Comparison of ENCODE assay signal across 28 mouse cellular contexts in genomic region chr1:126868372-126868771, GRCm38 (mm10). TPM values are rescaled to one million over a fixed set of nuclear protein-coding genes. Genes with fewer than 3 reads are reported as not detected.
"Had no signal": no experiment of that assay in that cellular context is flagged by ENCODE, and none has a peak within 500 bp of the region (broad histone marks: within the 10 kb centered on the region; RNA-seq: fewer than 3 reads in every experiment).

No protein-coding gene starts in this region.

- H3K9me3 ChIP-seq: embryonic facial prominence, embryonic 10.5 days; embryonic facial prominence, embryonic 12.5 days; embryonic facial prominence, embryonic 13.5 days; embryonic facial prominence, embryonic 15.5 days; forebrain, embryonic 10.5 days; forebrain, embryonic 12.5 days; forebrain, embryonic 13.5 days; forebrain, embryonic 15.5 days had no signal

- ATAC-seq: forebrain, embryonic 13.5 days; forebrain, embryonic 14.5 days; forebrain, embryonic 15.5 days; forebrain, embryonic 16.5 days; forebrain, postnatal 0 days had no signal

- DNase-seq: cerebellum, adult 18-20 months; cerebellum, adult 2 months; cerebellum, adult 8-10 months; cerebellum, adult 9-10 months; cerebellum, adult 9-11 months; cerebellum, postnatal 10 days; cerebellum, postnatal 14 days; cerebellum, postnatal 25 days; cerebellum, postnatal 36 days; embryo, embryonic 11 days; forebrain, postnatal 0 days; gastrocnemius, adult 2 months; gastrocnemius, postnatal 10 days; gastrocnemius, postnatal 14 days; gastrocnemius, postnatal 25 days; gastrocnemius, postnatal 36 days; heart, adult 18-20 months had no signal

- H3K4me3 ChIP-seq: embryonic facial prominence, embryonic 10.5 days; embryonic facial prominence, embryonic 12.5 days; embryonic facial prominence, embryonic 13.5 days; embryonic facial prominence, embryonic 15.5 days; erythroblast, embryonic 14.5 days; forebrain, embryonic 10.5 days; forebrain, embryonic 12.5 days; forebrain, embryonic 13.5 days; forebrain, embryonic 15.5 days; gastrocnemius, adult 2 months had no signal

- H3K27me3 ChIP-seq: embryonic facial prominence, embryonic 12.5 days; embryonic facial prominence, embryonic 13.5 days; embryonic facial prominence, embryonic 15.5 days; forebrain, embryonic 12.5 days; forebrain, embryonic 13.5 days; forebrain, embryonic 15.5 days had no signal

- H3K4me2 ChIP-seq: embryonic facial prominence, embryonic 12.5 days; embryonic facial prominence, embryonic 13.5 days; embryonic facial prominence, embryonic 15.5 days; forebrain, embryonic 12.5 days; forebrain, embryonic 13.5 days; forebrain, embryonic 15.5 days had no signal

- H3K27ac ChIP-seq: embryonic facial prominence, embryonic 10.5 days; embryonic facial prominence, embryonic 12.5 days; embryonic facial prominence, embryonic 13.5 days; embryonic facial prominence, embryonic 15.5 days; forebrain, embryonic 10.5 days; forebrain, embryonic 12.5 days; forebrain, embryonic 13.5 days; forebrain, embryonic 15.5 days; gastrocnemius, adult 2 months had no signal

- H3K9ac ChIP-seq: embryonic facial prominence, embryonic 12.5 days; embryonic facial prominence, embryonic 13.5 days; embryonic facial prominence, embryonic 15.5 days; forebrain, embryonic 12.5 days; forebrain, embryonic 13.5 days; forebrain, embryonic 15.5 days; forebrain, postnatal 0 days had no signal

- H3K36me3 ChIP-seq: embryonic facial prominence, embryonic 10.5 days; embryonic facial prominence, embryonic 12.5 days; embryonic facial prominence, embryonic 13.5 days; embryonic facial prominence, embryonic 15.5 days; forebrain, embryonic 10.5 days; forebrain, embryonic 12.5 days; forebrain, embryonic 15.5 days had no signal

RNA-seq across cellular contexts. Expression of gene Nckap5, which starts 37.8 kb away (rescaled TPM):
- polyA plus RNA-seq: erythroblast, embryonic 14.5 days had no signal
